Mouse (Mus musculus): Measurements from ENCODE around the gene Lrpprc. TPM values are rescaled to one million over a fixed set of nuclear protein-coding genes. Genes with fewer than 3 reads are reported as not detected.

Lrpprc gene
- polyA plus RNA-seq, 1 experiment from 2014 or later: 61.1 TPM

DNA sequence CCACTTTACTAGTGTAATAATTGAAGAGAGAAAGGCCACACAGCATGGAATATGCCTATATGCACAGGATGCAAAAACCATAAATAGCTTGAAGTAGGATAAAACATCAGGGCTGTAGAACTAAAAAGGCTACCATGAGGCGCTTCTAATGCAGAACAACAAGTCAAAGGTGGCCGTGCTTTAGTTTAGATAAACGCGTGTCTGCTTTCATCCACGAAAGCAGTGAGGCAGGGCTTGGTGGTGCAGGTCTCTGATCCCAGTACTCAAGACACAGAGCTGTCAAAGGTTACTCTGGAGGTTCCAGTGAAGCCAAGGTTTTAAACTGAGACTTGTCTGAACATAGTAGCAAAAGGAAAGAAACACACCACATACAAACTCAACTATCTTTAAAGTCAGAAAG lies 61.4 kb downstream of the Lrpprc start:
- H3K36me3 ChIP-seq: peaks cover 65% of the 10 kb centered on the region
- 90% methylated on average over 5 of the region's 5 CpGs for WGBS

DNA sequence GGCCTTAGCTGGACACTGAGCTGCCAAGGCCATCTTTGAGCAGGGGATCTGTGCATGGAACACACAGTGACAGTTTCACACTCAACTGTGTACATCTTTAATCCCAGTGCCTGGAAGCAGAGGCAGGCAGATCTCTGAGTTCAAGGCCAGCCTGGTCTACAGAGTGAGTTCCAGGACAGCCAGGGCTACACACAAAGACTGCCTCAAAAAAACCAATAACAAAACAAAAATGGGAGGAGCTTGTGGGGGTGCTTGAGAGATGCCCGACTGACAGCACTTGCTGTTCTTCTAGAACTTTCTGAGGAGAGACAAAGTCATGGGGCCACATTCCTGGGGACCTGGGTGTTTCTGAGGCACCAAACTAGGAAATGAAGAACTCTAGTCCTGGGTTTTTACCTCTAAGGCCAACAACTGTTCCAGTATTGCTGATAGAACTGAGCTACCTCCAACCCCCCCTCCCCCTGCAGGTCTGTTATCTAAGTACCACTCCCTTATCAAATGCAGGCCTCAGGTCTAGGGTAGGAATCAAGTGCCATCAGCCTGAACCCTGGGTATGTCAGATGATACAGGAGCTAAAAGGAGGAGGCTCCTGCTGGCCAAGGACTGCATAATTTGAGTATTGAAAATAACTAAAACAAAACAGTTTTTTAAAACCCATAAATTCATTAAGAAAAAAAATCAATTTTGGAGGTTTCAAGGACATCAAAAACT lies 62.2 kb downstream of the Lrpprc start:
- no peak for DNase-seq (ENCODE audit: low spot score)
- Histone ChIP-seq H3K36me3 (peaks cover 71% of the 10 kb centered on the region), H3K9me3 (replicated peaks) (no peaks in the 10 kb centered on the region), H3K27ac (no peak overlapping the region), H3K27me3 (ENCODE audit: low read depth, poor library complexity, severe bottlenecking) (no peaks in the 10 kb centered on the region), H3K4me3 (no peak overlapping the region), H3K4me1 (no peaks in the 10 kb centered on the region)
- WGBS: 86% methylated on average over 1 of the region's 1 CpGs

More for the DNA sequence above, 61.4 kb downstream of the Lrpprc start:
- Histone ChIP-seq H3K9me3 (replicated peaks) (no peaks in the 10 kb centered on the region), H3K4me1 (no peaks in the 10 kb centered on the region), H3K4me3 (no peak overlapping the region), H3K27me3 (ENCODE audit: low read depth, poor library complexity, severe bottlenecking) (no peaks in the 10 kb centered on the region), H3K27ac (no peak overlapping the region)
- no peak for DNase-seq (ENCODE audit: low spot score)

DNA sequence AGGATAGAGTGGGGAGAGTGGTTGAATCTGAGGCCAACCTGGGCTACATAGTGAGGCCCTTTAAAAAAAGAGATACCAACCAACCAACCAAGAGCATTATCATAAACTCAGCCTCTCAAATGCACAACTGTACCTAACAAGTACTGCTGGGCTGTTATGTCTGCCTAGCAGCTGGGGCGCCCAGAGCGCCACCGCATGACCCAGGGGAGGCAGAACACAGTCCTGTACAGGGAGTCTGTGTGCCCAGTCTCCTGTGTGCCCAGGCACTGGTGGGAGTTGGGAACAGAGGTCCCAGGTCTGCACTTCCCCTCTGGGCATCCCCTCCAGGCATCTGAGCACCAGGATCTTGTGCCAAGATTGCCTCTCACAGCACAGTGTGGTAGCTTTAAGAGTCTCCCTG lies 65.4 kb downstream of the Lrpprc start:
- no peak overlapping the region for H3K27ac ChIP-seq
- WGBS: 97% methylated on average over 3 of the region's 3 CpGs
- no peaks in the 10 kb centered on the region for H3K4me1 ChIP-seq
- H3K4me3 ChIP-seq: no peak overlapping the region
- H3K36me3 ChIP-seq: peaks cover 78% of the 10 kb centered on the region
- DNase-seq (ENCODE audit: low spot score): no peak
- H3K9me3 ChIP-seq (replicated peaks): no peaks in the 10 kb centered on the region
- H3K27me3 ChIP-seq (ENCODE audit: low read depth, poor library complexity, severe bottlenecking): no peaks in the 10 kb centered on the region

DNA sequence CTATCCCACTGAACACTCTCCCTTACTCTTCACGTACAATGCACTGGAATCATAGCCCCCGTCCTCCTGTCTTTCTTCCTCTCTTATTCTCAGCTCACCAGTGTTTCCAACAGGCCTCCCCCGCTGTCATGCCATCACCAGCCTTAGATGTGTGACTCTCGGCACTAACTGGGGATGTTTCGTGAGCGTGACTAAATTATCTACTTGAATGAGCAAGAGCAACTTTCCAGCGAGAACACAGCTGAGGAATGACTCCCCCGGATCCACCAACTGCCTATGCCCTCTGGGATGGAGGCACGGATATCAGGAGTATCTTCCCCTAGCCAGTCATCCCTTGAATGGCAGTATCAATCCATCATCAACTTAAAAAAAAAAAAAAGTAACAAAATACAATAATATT lies 66.6 kb downstream of the Lrpprc start:
- DNase-seq (ENCODE audit: low spot score): no peak
- Histone ChIP-seq H3K36me3 (peaks cover 69% of the 10 kb centered on the region), H3K27ac (no peak overlapping the region), H3K4me3 (no peak overlapping the region), H3K9me3 (replicated peaks) (no peaks in the 10 kb centered on the region), H3K27me3 (ENCODE audit: low read depth, poor library complexity, severe bottlenecking) (no peaks in the 10 kb centered on the region), H3K4me1 (no peaks in the 10 kb centered on the region)
- WGBS: 92% methylated on average over 9 of the region's 9 CpGs

DNA sequence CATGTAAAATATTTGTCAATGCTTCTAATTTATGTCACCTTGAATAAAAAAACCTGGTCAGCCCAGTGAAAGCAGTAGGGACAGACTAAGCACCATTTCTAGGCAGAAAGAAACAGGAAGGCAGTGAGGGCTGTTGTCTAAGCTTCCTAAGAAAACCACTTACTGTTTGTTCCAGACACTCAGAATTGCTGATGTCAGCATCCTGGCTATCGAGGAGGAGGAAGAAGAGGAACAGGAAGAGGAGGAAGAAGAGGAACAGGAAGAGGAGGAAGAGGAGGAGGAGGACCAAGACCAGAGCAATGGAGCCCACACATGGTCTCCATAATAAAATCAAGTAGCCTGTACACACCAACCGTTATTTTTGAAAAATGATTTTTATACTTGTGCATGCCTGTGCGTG lies 71.5 kb downstream of the Lrpprc start:
- no peak overlapping the region for H3K27ac ChIP-seq
- H3K4me1 ChIP-seq: peaks cover 7% of the 10 kb centered on the region
- H3K4me3 ChIP-seq: no peak overlapping the region
- 93% methylated on average over 3 of the region's 3 CpGs for WGBS
- H3K9me3 ChIP-seq (replicated peaks): no peaks in the 10 kb centered on the region
- DNase-seq (ENCODE audit: low spot score): no peak
- H3K36me3 ChIP-seq: peaks cover 46% of the 10 kb centered on the region
- no peaks in the 10 kb centered on the region for H3K27me3 ChIP-seq (ENCODE audit: low read depth, poor library complexity, severe bottlenecking)

DNA sequence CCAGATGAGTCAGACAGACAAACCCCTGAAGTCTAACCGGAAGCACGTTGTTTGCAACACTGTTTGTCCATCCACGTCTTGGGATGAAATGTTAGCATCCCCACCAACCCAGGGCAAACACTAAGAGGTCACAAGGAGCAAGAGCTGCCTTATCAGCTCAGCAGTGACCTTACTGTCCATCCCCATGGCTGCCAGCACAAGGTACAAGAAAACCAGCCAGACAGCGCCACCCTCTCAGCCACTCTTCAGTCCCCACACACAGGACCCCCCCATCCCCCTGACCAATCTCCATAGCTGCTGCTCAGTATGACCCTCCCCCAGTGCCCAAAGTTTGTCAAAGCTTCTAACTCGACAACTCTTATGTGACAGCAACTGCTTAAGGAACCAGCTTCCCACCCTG lies 73.2 kb downstream of the Lrpprc start:
- no peak overlapping the region for H3K4me3 ChIP-seq
- peaks cover 7% of the 10 kb centered on the region for H3K4me1 ChIP-seq
- H3K27me3 ChIP-seq (ENCODE audit: low read depth, poor library complexity, severe bottlenecking): no peaks in the 10 kb centered on the region
- H3K27ac ChIP-seq: peak overlapping the region; percentile 7; the same call in 1 of the 2 replicates
- WGBS: 57% methylated on average over 5 of the region's 5 CpGs
- no peaks in the 10 kb centered on the region for H3K9me3 ChIP-seq (replicated peaks)
- H3K36me3 ChIP-seq: peaks cover 46% of the 10 kb centered on the region
- no peak for DNase-seq (ENCODE audit: low spot score)

DNA sequence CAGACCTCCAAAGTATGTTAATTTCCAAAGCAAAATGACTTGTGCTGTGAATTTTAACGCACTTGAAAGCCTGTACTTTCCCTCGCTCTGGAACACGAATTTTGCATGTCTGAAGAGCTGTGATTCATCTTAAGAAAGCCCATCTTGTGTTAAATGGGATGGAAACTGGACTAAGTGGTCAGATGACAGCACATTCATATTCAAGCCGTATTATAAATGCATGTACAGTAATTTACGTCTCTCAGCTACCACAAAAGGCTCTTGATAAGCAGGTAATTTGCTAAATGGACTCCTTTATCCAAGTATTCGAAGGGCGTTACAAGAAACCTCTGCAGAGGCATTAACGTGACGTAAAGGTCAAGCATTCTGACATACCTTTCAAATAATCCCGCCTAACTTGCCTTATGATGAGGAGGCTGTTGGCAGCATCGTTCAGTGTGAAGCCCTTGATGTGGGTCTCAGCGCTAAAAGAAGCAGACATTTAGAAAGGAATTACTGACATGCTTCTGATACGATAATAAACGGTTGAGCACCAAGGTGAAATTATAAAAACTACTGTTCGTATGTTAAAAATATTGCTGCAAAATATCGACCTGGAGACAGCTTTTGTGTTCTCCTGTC lies 74.2 kb downstream of the Lrpprc start:
- no peak overlapping the region for H3K27ac ChIP-seq
- H3K36me3 ChIP-seq: peaks cover 45% of the 10 kb centered on the region
- 87% methylated on average over 16 of the region's 16 CpGs for WGBS
- no peak for DNase-seq (ENCODE audit: low spot score)
- peaks cover 7% of the 10 kb centered on the region for H3K4me1 ChIP-seq
- no peak overlapping the region for H3K4me3 ChIP-seq
- no peaks in the 10 kb centered on the region for H3K9me3 ChIP-seq (replicated peaks)
- H3K27me3 ChIP-seq (ENCODE audit: low read depth, poor library complexity, severe bottlenecking): no peaks in the 10 kb centered on the region

DNA sequence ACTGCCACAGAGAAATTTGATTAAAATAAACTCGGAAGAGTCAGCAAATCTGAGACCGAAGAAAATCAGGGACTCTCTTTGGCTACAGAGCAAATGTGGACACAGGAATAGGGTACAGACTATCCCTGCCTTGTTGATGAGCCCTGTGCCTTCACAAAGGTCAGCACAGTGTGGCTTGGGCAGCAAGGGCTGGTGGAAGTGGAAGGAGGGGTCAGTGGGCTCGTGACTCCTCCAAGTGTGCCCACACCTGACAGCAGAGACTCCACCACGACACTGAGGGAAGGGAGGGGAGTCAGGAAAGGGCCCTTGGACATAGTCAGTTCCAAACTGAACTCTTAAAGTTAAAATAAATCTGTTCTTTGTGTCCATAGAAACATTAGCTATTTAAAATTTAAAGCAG lies 75.7 kb downstream of the Lrpprc start:
- WGBS: 85% methylated on average over 4 of the region's 4 CpGs
- peaks cover 44% of the 10 kb centered on the region for H3K36me3 ChIP-seq

DNA sequence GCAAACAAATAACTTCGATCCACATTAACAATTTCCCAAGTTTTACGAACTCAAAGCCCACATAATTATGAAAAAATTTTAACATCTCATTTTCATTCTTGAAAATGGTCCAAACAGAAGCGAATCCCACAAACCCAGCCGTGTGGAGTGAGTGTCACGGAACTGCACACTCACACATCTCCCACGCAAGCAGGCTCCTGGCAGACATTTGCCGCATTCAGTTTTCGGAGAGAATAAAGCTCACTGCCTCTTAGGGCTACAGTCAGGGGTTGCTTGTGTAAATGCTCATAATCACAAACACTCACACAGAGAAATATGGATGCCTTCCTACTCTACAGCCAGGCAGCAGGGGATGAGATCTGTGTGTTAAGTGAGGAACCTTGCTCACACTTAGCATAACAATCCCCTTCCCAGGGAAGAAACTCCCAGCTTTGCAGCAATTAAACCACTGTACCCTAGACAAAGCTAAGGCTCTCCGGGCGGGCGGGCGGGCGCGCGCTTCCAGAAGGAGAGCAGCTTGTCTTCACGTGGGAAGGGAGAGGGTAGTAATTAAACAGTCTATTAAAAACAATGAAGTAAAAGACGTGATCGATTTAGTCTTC lies 76.9 kb downstream of the Lrpprc start:
- Histone ChIP-seq H3K27ac (no peak overlapping the region), H3K9me3 (replicated peaks) (no peaks in the 10 kb centered on the region), H3K4me1 (peaks cover 7% of the 10 kb centered on the region), H3K27me3 (ENCODE audit: low read depth, poor library complexity, severe bottlenecking) (no peaks in the 10 kb centered on the region), H3K4me3 (no peak overlapping the region), H3K36me3 (peaks cover 56% of the 10 kb centered on the region)
- WGBS: 92% methylated on average over 18 of the region's 18 CpGs
- DNase-seq (ENCODE audit: low spot score): no peak

More for the DNA sequence above, 75.7 kb downstream of the Lrpprc start:
- Histone ChIP-seq H3K27me3 (ENCODE audit: low read depth, poor library complexity, severe bottlenecking) (no peaks in the 10 kb centered on the region), H3K27ac (no peak overlapping the region), H3K4me1 (peaks cover 7% of the 10 kb centered on the region), H3K9me3 (replicated peaks) (no peaks in the 10 kb centered on the region), H3K4me3 (no peak overlapping the region)
- no peak for DNase-seq (ENCODE audit: low spot score)

DNA sequence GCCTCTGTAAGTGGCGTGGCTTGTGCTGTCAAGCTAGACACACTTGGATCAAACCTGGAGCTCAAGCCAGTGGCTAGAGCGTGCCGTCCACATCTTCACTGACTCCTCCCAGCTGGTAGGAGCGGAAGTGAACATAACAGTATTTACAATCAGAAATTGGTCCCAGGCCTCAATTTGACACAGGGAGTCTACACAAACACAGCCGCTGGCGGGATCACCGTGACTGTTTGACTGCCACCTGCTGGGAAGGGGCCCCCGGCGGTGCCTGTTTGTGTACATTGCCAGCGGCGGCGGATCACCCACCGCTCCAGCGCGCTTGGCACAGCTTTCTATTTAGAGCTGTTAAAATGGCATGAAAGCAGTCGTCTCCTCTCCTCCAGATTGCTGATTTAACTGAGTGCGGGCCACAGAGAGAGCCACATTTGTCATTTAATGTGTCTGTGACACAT lies 81.2 kb downstream of the Lrpprc start:
- Histone ChIP-seq H3K27ac (no peak overlapping the region), H3K4me3 (no peak overlapping the region), H3K9me3 (replicated peaks) (no peaks in the 10 kb centered on the region), H3K36me3 (peaks cover 73% of the 10 kb centered on the region), H3K27me3 (ENCODE audit: low read depth, poor library complexity, severe bottlenecking) (no peaks in the 10 kb centered on the region), H3K4me1 (no peaks in the 10 kb centered on the region; the same call in 1 of the 2 replicates)
- 76% methylated on average over 17 of the region's 17 CpGs for WGBS
- no peak for DNase-seq (ENCODE audit: low spot score)

DNA sequence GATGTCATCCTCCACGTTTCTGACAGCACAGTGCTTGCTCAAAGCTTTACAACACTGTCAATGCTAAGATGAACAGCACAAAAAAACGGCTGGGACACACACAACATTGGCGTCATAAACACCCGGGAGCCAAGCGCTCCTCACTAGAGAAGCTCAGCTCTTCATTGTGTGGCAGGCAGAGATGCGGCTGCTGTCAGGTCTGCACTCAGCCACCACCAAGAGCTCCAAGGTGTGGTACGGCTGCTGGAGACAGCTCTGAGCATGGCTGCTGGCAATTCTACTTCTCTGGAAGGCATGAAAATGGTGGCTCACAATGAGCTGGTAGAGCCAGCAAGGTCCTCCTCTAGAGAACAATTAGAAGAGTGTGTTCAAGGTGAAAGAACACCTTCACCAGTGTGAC lies 81.8 kb downstream of the Lrpprc start:
- Histone ChIP-seq H3K4me3 (no peak overlapping the region), H3K27me3 (ENCODE audit: low read depth, poor library complexity, severe bottlenecking) (no peaks in the 10 kb centered on the region), H3K36me3 (peaks cover 76% of the 10 kb centered on the region), H3K27ac (no peak overlapping the region), H3K9me3 (replicated peaks) (no peaks in the 10 kb centered on the region), H3K4me1 (no peaks in the 10 kb centered on the region; the same call in 1 of the 2 replicates)
- WGBS: 92% methylated on average over 7 of the region's 7 CpGs
- no peak for DNase-seq (ENCODE audit: low spot score)

DNA sequence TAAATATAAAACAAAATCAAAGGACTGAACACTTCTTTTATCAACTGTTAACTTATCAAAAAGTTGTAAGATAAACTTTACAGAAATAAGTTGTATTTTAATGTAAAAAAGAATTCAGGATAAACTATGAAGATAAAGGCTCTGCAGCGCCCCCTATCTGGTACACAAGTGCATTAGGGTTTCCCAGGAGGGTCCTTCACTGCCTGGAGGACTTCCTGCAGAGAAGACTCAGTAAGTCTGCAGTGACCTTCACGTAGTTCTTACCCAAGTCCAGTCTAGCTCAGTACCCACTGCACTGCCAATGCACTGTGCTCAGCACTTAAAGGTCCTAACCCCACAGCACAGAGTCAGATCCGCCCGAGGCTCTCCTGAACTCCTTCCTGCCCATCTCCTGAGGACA lies 83.2 kb downstream of the Lrpprc start:
- H3K27me3 ChIP-seq (ENCODE audit: low read depth, poor library complexity, severe bottlenecking): no peaks in the 10 kb centered on the region
- H3K36me3 ChIP-seq: peaks cover 70% of the 10 kb centered on the region
- H3K4me1 ChIP-seq: no peaks in the 10 kb centered on the region; the same call in 1 of the 2 replicates
- H3K4me3 ChIP-seq: no peak overlapping the region
- 73% methylated on average over 4 of the region's 4 CpGs for WGBS
- no peak overlapping the region for H3K27ac ChIP-seq
- H3K9me3 ChIP-seq (replicated peaks): no peaks in the 10 kb centered on the region
- no peak for DNase-seq (ENCODE audit: low spot score)

DNA sequence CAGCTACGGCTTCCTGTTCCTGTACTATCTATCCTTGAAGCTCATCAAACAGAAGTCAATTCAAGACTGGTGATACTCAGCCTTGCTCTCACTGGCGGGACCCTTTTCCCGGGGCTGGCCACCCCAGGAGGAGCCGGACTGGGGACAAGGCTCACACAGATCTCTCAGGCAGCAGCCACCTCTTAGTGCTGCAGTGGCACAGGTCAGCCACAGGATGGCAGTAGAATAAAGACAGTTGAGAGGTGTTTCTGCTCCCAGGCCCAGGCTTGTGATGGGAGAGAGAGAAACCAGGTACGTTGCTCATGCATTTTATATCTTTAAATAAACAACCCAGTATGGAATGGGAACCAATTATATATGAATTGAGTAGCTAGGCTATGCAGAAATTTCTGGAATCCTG lies 91.9 kb downstream of the Lrpprc start:
- Histone ChIP-seq H3K27ac (no peak overlapping the region), H3K4me1 (peaks cover 9% of the 10 kb centered on the region), H3K27me3 (ENCODE audit: low read depth, poor library complexity, severe bottlenecking) (0 out of 2 replicates have a peak, but pooled peaks cover 6% of the 10 kb centered on the region), H3K4me3 (no peak overlapping the region), H3K9me3 (replicated peaks) (no peaks in the 10 kb centered on the region), H3K36me3 (peaks cover 5% of the 10 kb centered on the region; the same call in 1 of the 2 replicates)
- DNase-seq (ENCODE audit: low spot score): peak; percentile 66
- 31% methylated on average over 5 of the region's 5 CpGs for WGBS

Data from limb, embryonic 10.5 days (tissue).